Mouse (Mus musculus) liver, embryonic 11.5 days (tissue): ENCODE results near the gene Sap25. TPM values are rescaled to one million over a fixed set of nuclear protein-coding genes. Genes with fewer than 3 reads are reported as not detected.

Experiments
- ATAC-seq: fragments of 200-750 bp; cut with Nextera tagmentation; replicated peaks from 2 replicates; pipeline ENCODE4 v1.8.0; 2017; ENCODE audit warnings: moderate number of reproducible peaks, mild to moderate bottlenecking, moderate TSS enrichment, moderate library complexity; ENCODE audit not compliant: low FRiP score
- DNase-seq: peaks from one replicate; pipeline ENCODE4 v3.0.0-alpha.2; 2017; ENCODE audit warnings: low spot score
- H3K27ac ChIP-seq: fragments of 300-500 bp; sonication (generic); 2 replicates; pipeline ENCODE4 v1.5.1; 2014; ENCODE audit warnings: mild to moderate bottlenecking, low read depth, low read length, control low read depth
- H3K27me3 ChIP-seq: fragments of 300-500 bp; sonication (generic); replicated peaks from 2 replicates; pipeline ENCODE4 v1.6.1; 2014; ENCODE audit warnings: low read length, mixed read lengths; ENCODE audit not compliant: control insufficient read depth, insufficient read depth
- H3K36me3 ChIP-seq: fragments of 300-500 bp; sonication (generic); 2 replicates; pipeline ENCODE4 v1.6.1; 2014; ENCODE audit warnings: mild to moderate bottlenecking, low read length, moderate library complexity, mixed read lengths; ENCODE audit not compliant: control insufficient read depth, insufficient read depth
- H3K4me1 ChIP-seq: fragments of 300-500 bp; sonication (generic); replicated peaks from 2 replicates; pipeline ENCODE4 v1.6.1; 2014; ENCODE audit warnings: low read length, mixed read lengths; ENCODE audit not compliant: control insufficient read depth, insufficient read depth
- H3K4me2 ChIP-seq: fragments of 300-500 bp; sonication (generic); 2 replicates; pipeline ENCODE4 v1.6.1; 2014; ENCODE audit warnings: mild to moderate bottlenecking, control low read depth, moderate library complexity
- H3K4me3 ChIP-seq: fragments of 300-500 bp; sonication (generic); 2 replicates; pipeline ENCODE4 v1.5.1; 2014; ENCODE audit warnings: low read depth, low read length, control low read depth
- H3K9ac ChIP-seq: fragments of 300-500 bp; sonication (generic); 2 replicates; pipeline ENCODE4 v1.6.1; 2014; ENCODE audit warnings: low read depth, low read length, control low read depth
- H3K9me3 ChIP-seq: fragments of 300-500 bp; sonication (generic); 2 replicates; pipeline ENCODE4 v1.6.1; 2016; ENCODE audit warnings: low read length, inconsistent platforms, mixed read lengths; ENCODE audit not compliant: control insufficient read depth
- WGBS: fragments of 180-500 bp; shearing (Covaris S2); extraction: QIAGEN DNeasy Blood & Tissue Kit; methylation state at CpG from one replicate; pipeline ENCODE4 v1.1.7; 2014; 5-methylcytosine and 5-hydroxymethylcytosine counted together
- polyA plus RNA-seq: library from polyadenylated mRNA; unstranded; fragments of >200 nt; fragmentation: Nextera tagmentation; extraction: Ambion mirVana; gene quantifications from 2 replicates; pipeline ENCODE4 v1.2.1, GENCODE M21; 2014

Sap25 gene
- polyA plus RNA-seq, 1 experiment from 2014 or later, result 11.9 TPM

DNA sequence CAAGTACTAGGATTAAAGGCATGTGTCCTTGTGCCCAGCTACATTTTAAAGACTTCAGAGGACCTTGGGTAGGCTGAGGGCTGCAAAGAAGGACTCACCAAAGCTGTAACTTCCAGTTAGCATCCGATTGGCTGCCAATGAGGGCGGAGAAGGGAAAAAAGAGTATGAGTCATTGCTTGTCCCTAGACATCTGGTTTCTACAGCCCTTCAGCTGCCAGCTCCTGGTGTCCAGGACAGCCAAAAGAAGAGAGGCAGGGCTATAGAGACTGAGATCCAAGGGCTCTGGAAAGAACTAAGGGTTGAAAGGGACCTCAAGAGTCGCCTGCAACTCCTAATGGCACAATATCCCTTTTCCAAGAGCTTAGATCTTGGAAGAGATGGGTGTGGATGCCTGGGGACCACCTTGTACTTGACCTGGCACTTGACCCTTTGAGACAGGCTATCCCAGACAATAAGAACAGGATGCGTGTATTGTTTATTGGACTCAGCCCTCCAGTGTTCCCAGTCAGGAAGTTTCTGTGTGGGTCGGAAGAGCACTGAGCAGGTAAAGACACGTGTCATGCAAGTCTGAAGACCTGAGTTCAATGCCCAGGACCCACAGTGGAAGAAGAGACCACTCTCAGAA is 19.0 kb downstream of the Sap25 start:
- no peak overlapping the region for H3K4me3 ChIP-seq
- no peaks in the 10 kb centered on the region for H3K4me1 ChIP-seq
- DNase-seq (no peak), ATAC-seq (no peak)
- H3K4me2 ChIP-seq, result no peak overlapping the region
- H3K36me3 ChIP-seq, result peaks cover 55% of the 10 kb centered on the region
- 97% methylated on average over 6 of the region's 6 CpGs for WGBS
- no peak overlapping the region for H3K9ac ChIP-seq
- H3K27ac ChIP-seq, result no peak overlapping the region
- H3K27me3 ChIP-seq, result no peaks in the 10 kb centered on the region
- H3K9me3 ChIP-seq, result no peaks in the 10 kb centered on the region

DNA sequence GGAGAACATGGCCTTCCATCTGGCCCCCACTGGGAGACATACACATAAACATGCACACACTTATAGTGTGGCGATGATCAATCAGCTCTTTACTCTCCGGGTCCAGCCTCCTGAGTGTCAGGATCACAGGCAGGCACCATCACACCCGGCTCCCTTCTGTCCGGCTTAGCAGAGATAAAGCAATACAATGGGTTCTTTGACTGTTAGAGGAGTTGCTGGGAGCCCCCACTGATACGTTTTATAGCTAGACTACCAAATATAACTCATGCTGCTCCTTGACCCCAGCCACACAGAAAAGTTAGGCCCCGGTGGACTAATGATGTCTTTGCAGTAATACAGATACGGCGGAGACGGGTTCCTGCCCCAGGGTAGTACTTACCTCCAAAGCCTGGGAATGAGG is 21.9 kb downstream of the Sap25 start:
- H3K36me3 ChIP-seq, result peaks cover 64% of the 10 kb centered on the region
- no peak overlapping the region for H3K4me3 ChIP-seq
- H3K4me1 ChIP-seq, result no peaks in the 10 kb centered on the region
- H3K9me3 ChIP-seq, result no peaks in the 10 kb centered on the region
- no peak for DNase-seq
- no peak overlapping the region for H3K4me2 ChIP-seq
- no peak overlapping the region for H3K9ac ChIP-seq
- no peak overlapping the region for H3K27ac ChIP-seq
- WGBS, result 81% methylated on average over 9 of the region's 9 CpGs
- H3K27me3 ChIP-seq, result no peaks in the 10 kb centered on the region
- no peak for ATAC-seq

DNA sequence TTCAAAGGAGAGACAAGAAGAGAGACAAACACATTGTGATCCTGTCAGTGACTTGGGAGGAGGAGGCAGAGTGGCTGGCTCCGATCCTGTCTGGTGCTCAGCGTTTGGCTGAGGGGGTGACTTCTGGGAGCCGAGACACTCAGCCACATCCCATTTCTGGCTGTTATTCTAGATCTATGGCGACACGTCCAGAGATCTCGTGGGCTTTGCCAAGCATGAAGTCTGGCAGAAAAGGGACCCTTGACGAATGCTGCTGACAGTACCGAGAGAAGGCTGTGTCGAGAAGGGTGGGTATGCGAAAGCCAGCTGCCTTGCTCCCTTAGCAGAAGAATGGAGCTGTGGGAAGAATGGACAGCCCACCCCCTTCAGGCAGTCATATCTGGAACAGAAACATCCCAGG is 27.8 kb downstream of the Sap25 start:
- Histone ChIP-seq H3K36me3 (peaks cover 27% of the 10 kb centered on the region), H3K4me3 (no peak overlapping the region)
- no peak for ATAC-seq

DNA sequence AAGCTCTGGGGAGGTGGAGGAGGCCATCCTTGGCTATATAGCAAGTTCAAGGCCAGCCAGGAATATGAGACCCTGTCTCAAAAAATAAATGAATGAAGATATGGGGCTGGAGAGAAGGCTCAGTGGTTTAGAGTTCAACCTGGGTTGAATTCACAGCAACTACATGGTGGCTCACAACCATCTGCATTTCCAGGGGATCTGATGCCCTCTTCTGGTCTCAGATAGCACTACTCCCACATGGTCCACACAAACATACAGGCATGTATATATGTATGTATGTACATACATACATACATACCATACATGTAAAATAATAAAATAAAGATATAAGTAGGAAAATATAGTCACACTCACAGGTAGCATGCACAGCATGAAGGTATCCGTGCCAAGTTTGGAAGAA is 29.1 kb downstream of the Sap25 start:
- H3K36me3 ChIP-seq, result peaks cover 16% of the 10 kb centered on the region
- no peak overlapping the region for H3K27ac ChIP-seq
- DNase-seq, result no peak
- H3K4me3 ChIP-seq, result no peak overlapping the region
- 84% methylated on average over 1 of the region's 1 CpGs for WGBS
- H3K27me3 ChIP-seq, result no peaks in the 10 kb centered on the region
- no peak for ATAC-seq
- no peaks in the 10 kb centered on the region for H3K9me3 ChIP-seq
- H3K4me1 ChIP-seq, result peaks cover 30% of the 10 kb centered on the region
- no peak overlapping the region for H3K4me2 ChIP-seq
- H3K9ac ChIP-seq, result no peak overlapping the region

More for the DNA sequence above, 27.8 kb downstream of the Sap25 start:
- H3K4me1 ChIP-seq, result peaks cover 26% of the 10 kb centered on the region
- no peak overlapping the region for H3K27ac ChIP-seq
- H3K9me3 ChIP-seq, result no peaks in the 10 kb centered on the region
- no peak for DNase-seq
- no peaks in the 10 kb centered on the region for H3K27me3 ChIP-seq
- no peak overlapping the region for H3K9ac ChIP-seq
- H3K4me2 ChIP-seq, result no peak overlapping the region
- 80% methylated on average over 10 of the region's 10 CpGs for WGBS

DNA sequence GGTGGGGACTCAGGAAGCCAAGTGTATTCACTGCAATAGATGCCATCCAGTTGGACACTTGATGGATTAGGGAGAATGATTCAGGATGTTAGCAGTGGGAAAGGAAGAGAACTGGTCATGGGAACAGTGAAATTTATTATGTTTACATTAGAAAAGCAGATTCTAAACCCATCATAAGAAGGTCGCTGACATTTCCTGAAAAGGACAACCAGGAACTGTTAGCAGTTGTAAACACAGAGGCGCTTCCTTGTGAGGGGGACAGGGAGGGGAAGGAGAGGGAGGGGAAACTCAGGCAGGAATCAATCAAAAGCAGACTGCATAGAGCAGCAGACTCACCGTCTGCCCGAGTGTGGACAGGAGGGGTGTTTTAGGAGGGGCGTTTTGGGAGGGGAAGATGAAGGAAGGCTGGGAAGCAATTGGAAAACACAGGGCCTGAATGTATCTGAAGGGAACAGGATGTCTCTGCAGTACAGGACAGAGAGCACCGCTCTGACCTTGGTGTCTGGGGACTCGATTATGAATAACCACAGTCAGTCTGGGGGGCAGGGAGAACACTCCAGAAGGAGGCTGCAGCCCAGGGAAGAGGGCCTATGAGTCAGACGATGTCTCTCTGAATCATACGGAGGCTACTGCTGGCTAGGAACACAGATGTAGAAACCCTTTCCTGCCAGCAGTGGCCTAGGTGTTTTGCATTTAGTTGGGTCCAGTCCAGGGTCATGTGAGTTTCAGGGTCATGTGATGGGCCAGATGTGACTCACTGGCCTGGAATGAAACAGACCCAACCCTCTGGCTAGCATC is 30.5 kb downstream of the Sap25 start:
- Histone ChIP-seq H3K27ac (peak overlapping the region; percentile 45), H3K4me3 (no peak overlapping the region), H3K4me2 (peak overlapping the region; percentile 28; the same call in 1 of the 2 replicates), H3K36me3 (peaks cover 11% of the 10 kb centered on the region), H3K27me3 (no peaks in the 10 kb centered on the region), H3K9me3 (no peaks in the 10 kb centered on the region), H3K9ac (no peak overlapping the region), H3K4me1 (peaks cover 30% of the 10 kb centered on the region)
- no peak for DNase-seq
- peak; percentile 30; the same call in 1 of the 2 replicates for ATAC-seq
- 25% methylated on average over 9 of the region's 9 CpGs for WGBS

DNA sequence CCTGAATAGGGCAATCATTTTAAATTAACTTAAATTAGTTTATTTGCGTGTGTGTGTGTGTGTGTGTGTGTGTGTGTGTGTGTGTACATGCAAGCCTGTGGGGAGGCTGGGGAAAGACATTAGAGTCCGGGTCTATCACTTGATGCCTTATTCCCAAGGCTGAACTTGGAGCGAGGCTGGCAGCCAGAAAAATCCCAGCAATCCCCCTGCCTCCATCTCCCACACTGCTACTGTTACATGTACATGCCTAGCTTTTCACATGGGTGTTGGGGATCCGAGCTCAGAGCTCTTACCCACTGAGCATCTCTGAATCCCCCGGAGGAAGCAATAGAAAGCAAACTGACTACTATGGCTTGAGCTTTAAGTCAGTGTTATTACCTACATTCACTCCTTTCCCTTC is 31.2 kb downstream of the Sap25 start:
- DNase-seq (no peak), ATAC-seq (no peak)
- Histone ChIP-seq H3K4me3 (no peak overlapping the region), H3K9me3 (no peaks in the 10 kb centered on the region), H3K36me3 (peaks cover 12% of the 10 kb centered on the region), H3K4me1 (peaks cover 30% of the 10 kb centered on the region), H3K27ac (peak overlapping the region; percentile 45), H3K27me3 (no peaks in the 10 kb centered on the region), H3K9ac (no peak overlapping the region), H3K4me2 (peak overlapping the region; percentile 28)
- WGBS, result 84% methylated on average over 5 of the region's 5 CpGs

DNA sequence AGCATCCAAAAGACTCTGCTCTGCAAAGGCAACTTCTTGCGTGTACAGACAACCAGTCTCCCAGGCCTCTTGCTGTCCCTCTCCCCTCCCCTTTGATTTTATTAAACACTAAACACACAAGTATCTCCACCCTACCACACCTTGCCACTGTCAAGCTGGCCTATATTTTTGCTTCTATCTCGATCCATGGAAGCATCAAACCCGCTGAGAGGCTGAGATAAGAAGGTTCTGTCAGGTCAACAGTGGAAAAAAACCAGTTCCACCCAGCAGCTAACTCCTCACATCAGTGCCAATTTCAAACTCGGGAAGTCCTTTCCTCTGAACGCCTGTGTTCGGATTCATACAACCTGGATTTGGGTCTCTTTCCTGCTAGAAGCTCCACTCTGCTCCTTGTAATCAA is 31.9 kb downstream of the Sap25 start:
- Histone ChIP-seq H3K4me2 (peak overlapping the region; percentile 28), H3K27me3 (no peaks in the 10 kb centered on the region), H3K4me3 (no peak overlapping the region), H3K27ac (peak overlapping the region; percentile 6; the same call in 1 of the 2 replicates), H3K4me1 (peaks cover 30% of the 10 kb centered on the region), H3K9ac (0 out of 2 replicates have a peak overlapping the region, but pooled peaks have one; percentile 13), H3K9me3 (no peaks in the 10 kb centered on the region), H3K36me3 (peaks cover 8% of the 10 kb centered on the region)
- ATAC-seq (peak; percentile 82), DNase-seq (no peak)
- 58% methylated on average over 6 of the region's 6 CpGs for WGBS

DNA sequence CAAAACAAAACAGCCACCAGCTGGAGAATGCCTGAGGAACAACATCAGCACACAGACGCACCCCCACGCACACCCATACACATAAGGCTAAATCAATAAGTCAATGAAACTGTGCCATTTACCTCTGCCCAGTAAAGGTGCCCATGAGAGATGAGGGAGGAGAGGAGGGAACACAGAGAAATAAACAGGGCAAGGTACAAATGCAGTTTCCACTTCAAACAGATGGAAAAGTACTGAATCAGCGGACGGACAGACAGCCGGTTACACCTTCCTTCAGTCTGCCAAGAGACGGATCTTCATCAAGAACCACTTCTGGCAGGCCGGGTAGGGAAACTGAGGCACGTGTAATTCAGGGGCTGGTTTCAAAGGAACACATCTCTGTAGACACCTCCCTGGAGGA is 33.7 kb downstream of the Sap25 start:
- Histone ChIP-seq H3K36me3 (peaks cover 15% of the 10 kb centered on the region), H3K4me2 (no peak overlapping the region), H3K27ac (no peak overlapping the region), H3K4me1 (peaks cover 30% of the 10 kb centered on the region), H3K27me3 (no peaks in the 10 kb centered on the region), H3K9ac (no peak overlapping the region), H3K9me3 (no peaks in the 10 kb centered on the region), H3K4me3 (no peak overlapping the region)
- DNase-seq (no peak), ATAC-seq (no peak)
- 89% methylated on average over 8 of the region's 8 CpGs for WGBS

DNA sequence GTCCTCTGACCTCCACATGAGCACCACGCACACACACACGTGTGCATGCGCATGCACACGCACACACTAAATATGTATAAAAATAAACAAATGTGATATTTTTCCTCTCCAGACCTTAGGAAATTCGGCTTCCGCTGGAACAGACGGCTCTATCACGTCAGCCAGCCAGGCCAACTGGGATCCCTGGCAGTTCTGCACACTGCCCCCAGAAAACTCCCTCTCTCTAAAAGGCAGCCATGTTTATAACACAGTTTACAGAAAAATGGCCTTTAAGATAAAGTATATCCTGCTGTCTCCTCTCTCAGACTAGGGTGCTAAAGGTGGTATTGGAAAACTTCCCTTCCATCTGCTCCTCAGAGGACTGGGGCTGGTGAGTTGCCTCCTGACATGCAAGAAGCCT is 36.7 kb downstream of the Sap25 start:
- DNase-seq (no peak), ATAC-seq (no peak)
- no peak overlapping the region for H3K9ac ChIP-seq
- 93% methylated on average over 8 of the region's 8 CpGs for WGBS
- H3K4me1 ChIP-seq, result peaks cover 27% of the 10 kb centered on the region
- H3K9me3 ChIP-seq, result no peaks in the 10 kb centered on the region
- H3K4me2 ChIP-seq, result no peak overlapping the region
- H3K27me3 ChIP-seq, result no peaks in the 10 kb centered on the region
- H3K27ac ChIP-seq, result no peak overlapping the region
- peaks cover 18% of the 10 kb centered on the region for H3K36me3 ChIP-seq
- no peak overlapping the region for H3K4me3 ChIP-seq
